Mouse (Mus musculus) megakaryocyte, embryonic 14.5 days (primary cell): Measurements from ENCODE around the gene Etnk2.

Experiments used
- FLI1 ChIP-seq: IDR thresholded peaks from 2 replicates; pipeline ENCODE4 v1.6.1; 2012; ENCODE audit warnings: low read length, inconsistent platforms, mixed read lengths
- GATA1 ChIP-seq: IDR thresholded peaks from 3 replicates; pipeline ENCODE4 v1.6.1; 2012; ENCODE audit warnings: mixed read lengths, low read length, inconsistent platforms, borderline replicate concordance

DNA sequence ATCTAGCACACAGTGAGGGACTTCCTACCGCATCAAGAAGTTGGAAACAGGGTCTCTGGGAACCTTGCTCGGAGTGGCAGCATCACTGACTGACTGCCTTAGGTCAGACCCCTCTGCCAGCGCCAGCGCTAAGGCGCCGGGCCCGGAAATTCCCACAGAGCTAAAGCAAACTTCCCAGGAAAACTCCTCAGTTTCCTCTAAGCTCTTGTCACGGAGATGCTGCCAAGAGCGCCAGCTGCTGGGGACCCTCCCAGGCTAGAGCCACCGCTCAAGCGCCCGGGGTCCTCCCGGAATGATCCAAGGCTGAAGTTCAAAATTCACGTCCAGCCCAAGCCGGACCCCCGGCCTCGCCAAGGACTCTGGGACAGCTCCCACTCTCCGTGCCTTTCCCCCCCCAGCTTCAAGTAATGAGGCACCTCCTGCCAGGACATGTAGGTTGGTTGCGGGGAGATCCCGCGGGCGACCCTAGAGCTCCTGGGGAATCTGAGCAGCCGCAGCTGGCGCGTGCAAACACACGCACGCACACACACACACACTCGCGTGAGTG lies 59.3 kb downstream of the Etnk2 start:
- TF ChIP-seq GATA1 (no peak), FLI1 (no peak)
